Mouse (Mus musculus) testis, postnatal 10 days (tissue): ENCODE measurements around the gene Dlgap4.

Source experiments
- DNase-seq: peaks from one replicate; pipeline ENCODE4 v3.0.0; 2021; ENCODE audit warnings: low spot score

Gene Dlgap4

DNA sequence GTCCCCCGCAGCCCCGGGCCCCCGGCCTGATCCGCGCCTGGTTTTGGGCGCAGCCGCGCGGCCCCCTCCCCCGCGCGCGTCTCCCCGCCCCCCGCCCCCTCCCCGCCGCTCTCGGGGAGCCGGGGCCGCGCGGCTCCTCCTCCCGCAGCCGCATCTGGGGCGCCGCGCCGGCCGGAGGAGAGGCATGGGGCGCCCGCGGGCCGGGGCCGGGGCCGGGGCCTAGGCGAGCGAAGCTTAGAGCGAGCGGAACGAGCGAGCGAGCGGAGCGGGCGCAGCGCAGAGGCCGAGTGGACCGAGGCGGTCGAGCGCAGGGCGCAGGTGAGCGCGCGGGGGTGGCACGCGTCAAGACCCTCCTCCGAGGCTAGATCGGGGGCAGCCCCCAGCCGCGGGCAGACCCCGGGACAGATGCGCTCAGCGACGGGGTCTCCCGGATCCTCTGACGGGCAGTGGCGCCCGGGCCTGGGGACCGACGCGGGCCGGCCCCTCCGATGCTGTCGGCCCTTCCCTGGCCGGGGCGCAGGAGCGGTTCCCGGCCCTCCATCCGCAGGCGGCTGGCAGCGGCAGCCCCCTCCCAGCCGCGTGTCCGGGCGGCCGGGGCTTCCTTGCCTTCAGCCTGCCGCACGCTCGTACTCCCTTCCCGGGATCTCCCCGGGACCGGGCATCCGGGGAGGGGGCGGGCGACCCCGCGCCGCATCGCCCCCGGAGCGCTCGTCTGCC, at the start of gene Dlgap4:
TSS of gene Dlgap4 (plus strand) at position 165 of the 717 bp plus-strand sequence.
- DNase-seq, result peak; percentile 67

DNA sequence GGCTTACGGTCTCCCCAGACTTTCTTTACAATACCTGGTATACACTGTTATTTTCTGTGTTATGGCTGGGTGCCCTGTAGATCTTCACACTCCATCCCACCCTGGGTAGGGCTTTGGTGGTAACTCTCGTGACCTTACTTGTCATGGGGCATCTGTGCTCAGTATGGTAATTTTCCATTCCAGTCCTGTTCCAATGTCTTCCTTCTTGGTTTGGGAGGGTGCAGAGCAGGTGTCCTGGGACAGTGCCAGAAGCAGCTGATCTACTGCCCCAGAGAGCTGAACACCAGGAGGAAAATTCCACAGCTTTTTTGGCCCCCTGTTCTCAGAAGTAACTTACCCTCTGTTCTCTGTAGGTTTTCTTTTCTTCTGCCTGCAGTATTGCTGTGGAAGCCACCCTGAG, 47.0 kb upstream of the Dlgap4 start:
- no peak for DNase-seq

DNA sequence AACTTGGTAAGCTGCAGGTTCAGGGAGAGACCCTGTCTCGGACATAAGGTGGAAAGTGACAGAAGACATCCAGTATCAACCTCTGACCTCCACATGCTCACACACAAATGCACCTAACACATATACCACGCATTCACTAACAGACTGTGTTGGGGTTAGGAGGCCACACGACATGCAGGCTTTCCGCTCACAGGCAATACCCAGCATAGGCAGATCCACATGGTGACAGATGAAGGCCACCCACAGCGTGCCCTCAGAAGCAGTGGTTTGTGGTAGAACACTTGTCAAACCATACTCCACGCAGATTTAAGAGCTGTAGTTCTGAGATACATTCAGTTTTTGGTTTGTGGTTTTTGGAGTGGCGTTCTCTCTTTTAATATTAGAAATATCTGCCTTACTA, 44.9 kb upstream of the Dlgap4 start:
- DNase-seq, result no peak

DNA sequence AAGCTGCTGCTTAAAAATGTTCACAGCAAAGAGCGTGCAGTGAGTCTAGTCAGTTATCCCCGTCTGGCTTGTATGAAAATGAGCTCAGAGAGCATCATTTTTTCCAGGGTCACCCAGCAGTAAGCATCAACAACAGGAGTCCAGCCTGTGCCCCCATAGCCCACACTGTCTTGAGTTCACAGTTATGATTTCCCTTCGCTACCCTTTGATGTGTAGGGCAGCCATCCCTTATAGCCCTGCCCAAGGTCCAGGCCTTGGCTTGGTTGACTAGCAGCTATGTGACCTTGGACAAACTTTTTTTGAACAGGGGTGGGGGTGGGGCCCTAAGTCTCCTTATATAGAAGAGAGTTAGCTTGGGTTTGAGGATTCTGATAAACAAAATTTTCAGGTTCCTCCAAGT, 44.2 kb upstream of the Dlgap4 start:
- no peak for DNase-seq

DNA sequence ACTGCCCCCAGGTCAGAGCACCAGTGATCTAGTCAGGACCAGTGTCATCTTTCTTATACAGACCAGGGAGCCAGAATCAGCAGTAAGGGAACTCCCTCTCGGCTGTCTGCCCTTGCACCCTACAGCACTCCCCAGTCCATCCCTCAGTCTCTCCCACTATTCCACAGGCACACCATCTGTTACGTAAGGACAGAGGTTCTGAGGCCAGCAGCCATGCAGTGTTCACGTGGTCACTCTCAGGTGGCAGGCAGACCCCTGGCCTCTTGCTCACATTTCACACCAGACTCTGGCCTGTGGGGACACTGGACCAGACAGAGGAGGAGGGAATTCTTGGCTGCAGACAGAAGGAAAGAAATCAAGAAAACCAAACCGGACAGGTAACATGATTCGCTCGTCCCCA, 42.0 kb upstream of the Dlgap4 start:
- no peak for DNase-seq

DNA sequence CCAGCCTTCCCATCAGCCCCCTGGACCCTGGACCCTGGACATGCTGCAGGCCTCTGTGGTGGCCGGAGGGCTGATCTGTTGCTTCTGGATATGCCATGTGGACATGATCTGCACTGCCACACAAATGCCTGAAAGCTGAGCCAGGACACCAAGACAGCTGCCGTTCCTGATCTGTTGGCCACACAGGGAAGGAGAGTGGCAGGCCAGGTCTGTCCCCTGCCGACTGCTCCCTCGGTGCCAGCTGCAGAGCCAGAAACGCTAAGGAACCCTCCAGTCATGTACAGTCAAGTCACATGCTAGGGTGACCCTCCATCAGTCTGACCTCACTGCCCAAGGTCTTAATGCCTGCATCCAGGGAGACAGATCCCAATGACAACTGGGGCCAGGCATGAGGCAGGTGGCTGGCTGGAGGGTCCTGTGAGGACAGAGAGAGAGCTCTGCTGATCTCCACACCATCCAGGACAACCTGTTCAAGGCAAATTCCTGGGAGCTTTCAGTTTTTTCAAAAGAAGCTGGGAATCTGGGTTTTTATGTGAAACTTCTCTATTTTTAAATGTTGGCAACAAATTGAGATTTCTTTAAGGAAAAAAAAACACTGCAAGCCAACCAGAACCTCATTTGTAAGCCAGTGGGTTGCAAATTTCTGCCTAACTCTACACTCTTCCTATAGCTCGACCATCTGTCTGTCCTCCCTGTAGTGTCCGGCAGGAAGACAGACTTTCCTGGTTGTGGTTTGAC, 36.5 kb upstream of the Dlgap4 start:
- DNase-seq, result no peak

DNA sequence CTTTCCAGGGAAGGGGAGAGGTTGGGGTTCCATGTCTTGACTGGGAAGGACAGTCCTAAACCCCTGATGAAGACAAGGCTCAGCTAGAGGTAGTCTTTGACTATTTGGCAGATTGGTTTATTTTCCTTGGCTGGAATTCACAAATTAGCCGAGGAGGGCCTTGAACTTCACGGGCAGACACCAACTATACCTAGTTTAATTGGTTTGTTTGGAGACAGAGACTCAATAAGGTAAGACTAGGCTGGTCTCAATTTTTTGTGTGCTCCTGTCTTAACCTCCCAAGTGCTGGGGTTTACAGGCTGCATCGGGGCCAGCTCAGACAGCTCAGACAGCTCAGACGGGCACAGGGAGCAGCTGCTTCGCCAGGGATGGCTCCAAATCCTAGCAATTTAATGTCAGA, 33.0 kb upstream of the Dlgap4 start:
- no peak for DNase-seq

DNA sequence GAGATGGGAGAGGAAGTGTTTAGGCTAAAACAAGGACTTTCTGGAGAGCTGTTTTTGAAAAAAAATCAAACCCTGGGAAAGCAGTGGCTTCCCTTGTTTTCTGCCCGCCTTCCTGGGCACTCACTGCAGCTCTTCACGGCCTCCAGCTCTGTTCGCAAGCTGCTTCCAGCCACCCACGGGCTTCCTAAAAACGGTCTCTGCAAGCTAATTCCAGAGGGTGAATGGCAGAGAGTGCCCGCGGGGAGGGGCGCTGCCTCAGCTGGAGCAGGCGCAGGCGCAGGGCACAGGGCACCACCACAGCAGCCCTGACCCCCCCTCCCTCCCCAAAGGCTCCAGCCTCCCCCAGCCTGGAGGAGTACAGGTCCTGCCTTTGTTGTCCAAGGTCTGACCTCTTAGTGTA, 32.3 kb upstream of the Dlgap4 start:
- peak; percentile 60 for DNase-seq

DNA sequence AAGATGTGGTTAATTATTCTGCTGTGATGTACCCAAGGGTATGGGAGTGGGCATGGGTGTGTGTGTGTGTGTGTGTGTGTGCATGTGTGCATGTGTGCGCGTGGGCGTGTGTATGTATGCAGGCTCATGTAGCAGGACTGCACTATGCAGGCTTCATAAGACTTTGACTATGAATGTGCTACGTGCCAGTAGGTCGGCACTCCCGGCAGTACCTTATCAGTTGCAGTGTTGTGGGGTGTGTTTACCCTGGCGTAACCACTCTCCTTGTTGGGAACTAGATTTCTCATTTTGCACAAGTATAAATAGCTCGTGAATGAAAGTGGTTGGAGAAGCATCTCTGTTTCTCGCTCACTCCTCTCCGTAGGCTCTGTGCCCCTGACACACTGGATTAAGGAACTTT, 30.6 kb upstream of the Dlgap4 start:
- no peak for DNase-seq

DNA sequence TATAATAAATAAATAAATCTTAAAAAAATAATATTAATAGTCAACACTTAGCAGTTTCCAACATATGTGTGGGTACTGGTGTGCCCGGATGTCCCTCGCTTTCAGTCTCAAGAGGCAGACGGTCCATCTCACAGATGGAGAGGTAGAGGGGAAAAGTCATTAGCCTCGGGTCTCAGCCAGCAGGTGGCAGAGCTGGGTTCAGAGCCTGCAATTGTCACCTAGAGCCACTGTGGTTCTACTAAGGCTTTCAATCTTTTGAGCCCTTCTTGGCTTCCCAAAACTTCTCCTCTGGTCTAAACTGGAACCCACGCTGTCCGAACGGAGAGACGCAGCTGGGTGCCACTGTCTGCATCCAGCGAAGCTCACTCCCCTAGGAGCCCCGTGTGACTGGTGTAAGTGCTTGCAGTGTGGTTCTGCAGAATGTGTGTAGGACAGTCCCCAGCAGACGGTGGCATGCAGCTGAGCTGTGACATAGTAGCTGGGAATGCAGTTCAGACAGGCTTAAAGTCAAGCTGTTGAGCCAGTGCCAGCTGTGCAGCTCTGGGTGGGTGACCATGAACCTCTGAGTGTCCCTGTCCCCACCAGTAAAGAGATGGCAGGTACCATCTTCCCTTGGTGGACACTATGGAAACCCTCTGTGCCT, 29.2 kb upstream of the Dlgap4 start:
- DNase-seq, result no peak

DNA sequence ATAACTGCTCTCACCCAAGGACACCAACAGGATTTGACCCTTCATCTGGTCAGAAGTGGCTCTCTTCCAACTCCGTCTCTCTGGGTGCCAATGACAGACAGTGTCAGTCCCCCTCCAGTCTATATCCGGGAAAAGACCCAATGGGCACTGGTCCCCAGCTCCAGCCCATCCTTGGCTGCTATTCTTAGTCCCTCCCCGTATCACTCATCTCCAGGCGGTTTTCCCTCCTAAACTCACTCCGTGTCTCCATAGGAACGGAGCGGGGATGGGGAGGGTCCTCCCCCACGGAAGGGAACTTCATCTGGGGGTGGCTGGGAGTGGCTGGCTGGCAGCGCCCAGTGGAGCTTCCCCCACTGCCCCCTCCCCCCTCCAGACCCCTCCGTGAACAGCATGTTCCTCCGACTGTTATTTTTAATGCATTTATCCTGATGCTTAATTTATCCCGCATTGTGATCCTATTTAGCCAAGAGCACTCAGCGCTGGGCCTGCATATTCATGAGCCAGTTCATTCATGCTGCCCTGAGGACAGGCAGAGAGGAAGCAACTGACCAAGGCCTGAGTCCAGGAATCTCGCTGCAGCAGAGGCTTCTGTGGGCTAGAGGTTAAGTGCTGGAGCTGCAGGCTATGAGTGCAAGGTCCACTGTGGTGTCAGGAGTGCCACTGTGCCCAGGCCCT, 28.6 kb upstream of the Dlgap4 start:
- DNase-seq, result no peak

DNA sequence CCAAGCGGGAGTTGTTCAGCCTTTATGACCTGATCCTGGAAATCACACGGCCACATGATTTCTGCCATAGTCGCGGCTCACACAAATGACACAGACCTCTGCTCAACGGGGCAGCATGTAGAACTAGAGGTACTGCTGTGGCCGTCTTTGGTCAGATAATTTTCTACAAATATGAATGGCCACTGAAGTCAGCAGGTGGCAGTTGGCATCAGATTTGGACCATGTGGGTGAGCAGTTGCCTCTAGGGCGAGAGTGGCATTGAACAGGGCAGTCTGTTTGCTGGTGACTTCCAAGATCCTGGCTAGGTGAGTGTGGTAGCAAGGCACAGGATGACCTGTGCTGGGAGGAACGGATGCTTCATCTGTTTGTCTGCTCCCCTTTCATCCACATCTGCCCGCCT, 24.0 kb upstream of the Dlgap4 start:
- no peak for DNase-seq

DNA sequence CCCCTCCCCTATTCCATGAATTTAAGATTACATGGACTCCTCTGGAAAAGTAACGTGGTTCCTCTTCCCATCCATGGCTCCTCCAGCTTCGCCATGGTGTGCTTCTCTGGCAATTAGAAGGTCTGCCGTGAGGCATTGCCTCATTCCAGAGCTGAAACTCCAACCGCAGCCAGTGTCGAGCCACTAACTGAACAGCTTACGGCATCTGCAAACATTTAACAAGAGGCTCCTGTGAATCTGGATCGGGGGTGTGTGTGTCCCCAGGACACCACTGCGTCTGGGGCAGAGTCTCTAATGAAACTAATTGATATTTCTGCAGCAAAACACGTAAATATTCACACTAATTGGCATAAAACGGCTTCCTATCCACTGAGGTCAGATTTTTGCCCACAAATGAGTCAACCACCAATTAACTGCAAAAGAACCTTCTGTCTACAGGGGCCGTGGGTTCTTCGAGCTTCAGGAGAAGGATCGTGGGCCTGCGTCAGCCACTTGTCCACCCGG, 18.5 kb upstream of the Dlgap4 start:
- DNase-seq, result no peak

DNA sequence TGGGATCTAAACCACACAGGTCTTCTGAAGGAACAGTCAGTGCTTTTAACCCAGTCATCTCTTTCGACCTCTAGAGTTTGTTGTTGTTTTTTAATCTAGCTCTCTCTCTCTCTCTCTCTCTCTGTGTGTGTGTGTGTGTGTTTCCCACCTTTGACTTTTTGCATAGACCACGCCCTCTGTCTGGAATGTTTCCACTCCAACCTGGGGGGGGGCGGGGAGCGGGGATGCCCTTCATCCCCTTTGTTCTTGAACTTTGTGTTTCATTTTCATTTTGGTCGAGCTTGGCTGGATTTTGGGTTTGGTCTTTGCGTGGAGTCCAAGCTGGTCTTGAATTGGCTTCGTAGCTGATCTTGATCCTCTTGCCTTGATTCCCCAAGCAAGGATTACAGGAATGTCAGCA, 10.9 kb upstream of the Dlgap4 start:
- DNase-seq, result no peak

DNA sequence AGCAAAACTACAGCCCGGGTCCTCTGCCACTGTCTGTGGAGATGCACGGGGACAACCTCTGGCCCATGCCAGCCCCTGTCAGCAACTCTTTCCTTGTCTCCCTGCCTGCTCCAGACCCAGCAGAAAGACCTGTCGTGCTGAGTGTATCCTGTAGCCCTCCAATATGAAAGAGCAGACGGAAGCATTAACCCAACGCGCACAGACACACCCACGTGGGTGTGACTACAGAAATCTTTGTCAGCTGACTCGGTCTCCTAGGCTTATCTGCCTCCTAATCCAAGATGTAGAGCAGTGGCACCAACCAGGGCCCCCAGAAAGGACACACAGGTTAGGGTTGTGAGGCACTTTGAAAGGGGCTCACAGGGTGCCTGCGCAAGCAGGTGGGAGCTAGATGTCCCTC, 9.8 kb upstream of the Dlgap4 start:
- no peak for DNase-seq

DNA sequence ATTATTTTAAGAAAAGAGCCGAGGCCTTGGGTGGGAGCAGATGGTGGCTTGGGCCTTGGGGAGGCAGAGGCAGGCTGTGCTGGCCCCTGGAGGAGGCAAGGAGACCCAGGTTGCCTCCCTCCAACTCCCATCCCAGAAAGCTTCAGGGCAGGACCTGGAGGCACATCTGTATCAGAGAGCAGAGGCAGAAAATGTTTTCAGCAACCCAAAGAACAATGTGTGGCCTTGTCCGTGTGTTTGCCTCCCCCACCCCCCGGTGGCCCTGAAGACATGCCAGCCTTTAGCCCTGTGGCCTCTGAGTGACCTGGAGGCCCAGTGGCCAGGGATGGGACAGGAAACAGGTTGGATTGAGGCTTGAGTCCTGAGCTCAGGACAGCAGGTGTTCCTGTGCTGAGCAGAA, 8.4 kb upstream of the Dlgap4 start:
- peak; percentile 61 for DNase-seq

DNA sequence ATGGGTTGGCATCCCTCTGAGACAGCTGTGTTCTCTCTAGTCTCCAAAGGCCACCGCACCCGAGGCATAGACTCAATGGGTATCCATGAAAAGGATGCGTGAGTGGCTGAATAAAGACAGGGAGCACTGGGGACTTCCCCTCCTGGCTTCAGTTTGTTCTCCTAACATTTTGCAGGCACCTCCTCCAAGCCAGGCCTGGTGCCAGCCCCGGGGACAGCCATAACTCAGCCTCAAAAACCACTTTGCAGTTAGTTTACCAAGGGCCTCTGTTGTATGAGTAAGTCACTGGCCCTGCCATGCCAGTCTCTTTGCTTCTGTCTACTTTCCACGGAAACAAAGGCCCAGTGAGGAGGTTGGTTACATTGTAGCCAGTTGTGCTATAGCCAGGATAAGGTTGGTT, 7.5 kb upstream of the Dlgap4 start:
- DNase-seq, result no peak

DNA sequence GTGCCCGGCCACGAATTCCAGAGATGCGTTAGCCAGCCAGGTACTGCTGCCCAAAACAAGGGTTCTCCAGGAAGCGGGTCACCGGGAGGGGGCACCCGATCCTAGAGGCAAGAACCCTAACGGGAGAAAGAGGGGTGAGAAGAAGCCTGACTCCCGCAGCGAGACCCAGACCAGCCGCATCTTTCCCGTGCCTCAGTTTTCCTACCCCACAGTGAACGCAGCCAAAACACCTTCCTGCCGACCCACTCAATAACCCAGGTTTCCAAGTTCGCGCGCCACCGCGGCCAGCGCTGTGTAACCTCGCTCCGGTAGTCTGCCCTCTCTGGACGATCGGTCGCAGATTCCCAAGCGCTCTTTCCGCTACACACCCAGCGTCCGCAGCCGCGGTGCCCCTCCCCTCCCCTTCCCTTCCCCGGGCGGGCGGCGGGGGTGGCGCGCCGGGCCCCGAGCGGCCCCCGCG, 394 bp upstream of the Dlgap4 start:
- peak; percentile 76 for DNase-seq

DNA sequence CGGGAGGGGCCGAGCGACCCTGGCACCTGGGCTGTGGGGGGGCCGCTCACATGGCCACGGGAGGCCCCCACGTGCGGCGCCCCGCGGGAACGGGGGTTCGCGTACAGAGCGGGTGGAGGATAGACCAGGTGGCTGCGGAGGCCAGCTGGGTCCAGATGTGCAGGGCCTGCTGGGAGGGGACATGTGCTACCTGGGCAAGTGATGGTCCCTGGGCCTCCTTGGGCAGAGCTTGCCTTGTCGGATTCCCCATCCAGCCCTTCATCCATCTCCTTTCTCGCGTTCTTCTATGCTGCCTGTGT, 702 bp downstream of the Dlgap4 start:
- DNase-seq, result no peak

DNA sequence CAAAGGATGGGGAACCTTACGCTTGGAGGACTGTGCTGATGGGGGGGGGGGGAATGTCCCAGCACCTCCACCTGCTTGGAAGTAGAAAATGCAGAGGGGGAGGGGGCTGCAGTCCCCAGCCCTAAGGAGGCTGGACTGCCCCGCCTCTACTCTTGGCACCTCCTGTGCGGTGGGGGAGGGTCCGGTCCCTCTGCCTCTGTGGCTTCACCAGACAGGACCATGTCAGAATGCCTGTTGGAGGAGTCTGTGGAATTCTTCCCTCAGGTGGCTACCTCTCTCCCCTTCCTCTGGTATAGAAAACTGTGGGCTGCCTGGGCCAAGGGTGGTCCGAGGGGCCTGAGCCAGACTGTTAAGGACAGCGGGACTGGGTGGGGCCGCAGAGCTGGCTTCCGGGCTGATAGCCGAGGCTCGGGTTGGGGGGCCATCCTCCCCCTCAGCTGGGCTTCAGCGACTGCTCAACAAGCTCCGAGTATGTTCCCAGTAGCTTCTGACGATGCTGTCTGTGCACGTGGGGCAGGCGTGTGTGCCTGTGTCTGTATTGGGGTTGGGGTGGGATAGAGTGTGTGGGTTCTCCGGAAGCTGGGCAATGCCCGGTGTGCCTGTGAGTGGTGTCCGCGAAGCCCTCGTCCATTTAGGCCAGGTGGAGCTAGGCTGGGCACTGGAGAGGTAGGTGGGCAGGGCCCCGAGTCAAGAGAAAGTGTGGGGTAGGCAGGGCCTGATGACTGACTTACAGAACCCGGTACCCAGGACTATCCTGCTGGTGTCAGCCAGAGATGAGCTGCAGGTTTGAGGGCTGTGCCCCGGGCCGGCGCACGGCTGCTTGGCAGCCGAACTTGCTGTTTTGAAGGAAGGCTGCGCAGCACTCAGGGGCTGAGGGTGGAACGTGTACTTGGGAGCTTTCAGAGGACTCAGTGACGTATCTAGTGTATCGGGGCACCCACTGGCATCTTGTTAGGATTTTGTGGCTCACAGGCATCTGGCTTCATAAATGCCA, 1.5 kb downstream of the Dlgap4 start:
- DNase-seq, result peak; percentile 41

DNA sequence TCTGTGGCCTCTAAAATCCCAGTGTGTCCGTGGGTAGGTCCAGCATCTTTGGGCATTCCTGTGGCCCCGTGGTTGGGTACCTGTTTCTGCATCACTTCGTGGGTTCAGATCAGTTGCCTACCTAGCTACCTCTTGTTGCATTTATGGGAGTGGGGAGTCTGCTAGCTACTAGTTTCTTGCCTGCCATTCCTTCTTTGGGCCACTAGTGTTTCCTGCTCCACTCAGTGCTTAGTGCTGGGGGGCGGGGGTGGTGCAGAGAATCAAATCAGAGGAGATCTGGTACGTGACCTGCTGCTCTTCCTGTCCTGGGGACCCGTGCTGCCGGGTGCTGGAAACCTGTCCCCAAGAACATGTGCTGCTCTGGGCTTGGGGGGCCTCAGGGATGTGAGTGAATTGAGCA, 3.0 kb downstream of the Dlgap4 start:
- DNase-seq, result no peak
